Mouse (Mus musculus) gonadal fat pad, adult 2 months (tissue): ENCODE data around the gene Mettl7b. TPM values are rescaled to one million over a fixed set of nuclear protein-coding genes. Genes with fewer than 3 reads are reported as not detected.
A peak's percentile ranks its signal among the peaks of the same experiment; 100 is the strongest.
"Not testable (repeated sequence)": the region's sequence is repeated elsewhere in the genome, so short reads cannot be mapped to it uniquely, and the experiment has no call there.

Experiments
- DNase-seq: peaks from one replicate; pipeline ENCODE4 v3.0.0-alpha.2; 2012; ENCODE audit warnings: low read depth
- polyA plus RNA-seq: library from polyadenylated mRNA; depleted of rRNA; stranded (reverse); fragments of >200 nt; gene quantifications from 2 replicates; pipeline ENCODE4 v1.2.3, GENCODE M21; 2012; rRNA removed

The Mettl7b gene
- 3.9 and 6.2 TPM in 2 replicates for polyA plus RNA-seq

GRCm38 (mm10) chr10:128960590-128961584 is at the start of gene Mettl7b:
TSS of gene Mettl7b (minus strand) at chr10:128960988.
- peak; percentile 69 for DNase-seq

GRCm38 (mm10) chr10:129010288-129010841 is 49.6 kb upstream of the Mettl7b start, which contains the start of gene Olfr763:
TSS of gene Olfr763 (plus strand) at chr10:129010791.
- DNase-seq = no peak

- DNase-seq = no peak
These were observed 43.5 kb upstream of the Mettl7b start for GRCm38 (mm10) chr10:129004032-129004920.

DNA sequence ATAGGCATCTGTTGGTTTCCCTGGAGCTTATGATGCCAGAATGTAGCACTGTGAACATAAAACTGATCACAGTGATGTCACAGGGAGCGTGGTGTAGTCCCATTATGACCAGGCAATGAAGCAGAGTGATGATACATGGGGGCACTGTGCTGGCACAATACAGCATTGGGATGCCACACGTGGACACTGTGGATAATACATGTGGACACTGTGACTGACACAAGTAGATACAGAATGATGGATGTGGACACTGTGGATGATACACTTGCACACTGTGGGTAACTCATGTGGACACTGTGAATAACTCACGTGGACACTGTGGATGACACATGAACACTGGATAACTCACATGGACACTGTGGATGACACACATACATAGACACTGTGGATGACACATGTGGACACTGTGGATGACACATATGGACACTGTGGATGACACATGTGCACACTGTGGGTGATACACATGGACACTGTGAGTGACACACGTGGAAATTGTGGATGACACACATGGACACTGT is 35.8 kb upstream of the Mettl7b start:
- no peak for DNase-seq

GRCm38 (mm10) chr10:128995796-128996195 is 35.0 kb upstream of the Mettl7b start:
- DNase-seq = no peak

GRCm38 (mm10) chr10:128990994-128991393 is 30.2 kb upstream of the Mettl7b start:
- DNase-seq = no peak

- DNase-seq = not testable (repeated sequence)
These were observed 29.5 kb upstream of the Mettl7b start for GRCm38 (mm10) chr10:128990129-128990850.

DNA sequence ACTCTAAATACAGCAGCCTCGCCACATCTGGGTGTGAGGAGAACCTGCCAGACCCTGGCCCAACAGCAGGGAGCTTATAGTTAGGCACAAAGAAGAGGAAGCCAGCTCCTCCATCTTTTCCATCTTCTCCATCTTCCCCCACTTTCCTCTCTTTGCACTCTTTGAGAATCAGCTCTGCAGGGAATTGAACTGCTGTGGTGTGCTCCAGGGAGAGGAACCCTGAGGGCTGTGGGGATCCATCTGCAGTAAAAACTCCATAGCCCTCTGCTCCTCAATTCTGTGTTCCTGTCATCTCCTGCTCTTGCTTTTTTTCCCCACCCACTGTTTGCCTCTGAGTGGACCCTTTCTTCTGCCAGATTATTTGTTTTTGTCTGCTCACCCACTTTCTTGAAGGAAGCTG is 28.3 kb upstream of the Mettl7b start, which contains the start of gene Olfr9:
Gene Olfr9 (plus strand): TSS at position 301 of the 400 bp plus-strand sequence.
- not testable (repeated sequence) for DNase-seq

GRCm38 (mm10) chr10:128980644-128981365 is 20.0 kb upstream of the Mettl7b start:
- no peak for DNase-seq

- no peak for DNase-seq
These were observed 16.8 kb upstream of the Mettl7b start for GRCm38 (mm10) chr10:128977522-128978114.

DNA sequence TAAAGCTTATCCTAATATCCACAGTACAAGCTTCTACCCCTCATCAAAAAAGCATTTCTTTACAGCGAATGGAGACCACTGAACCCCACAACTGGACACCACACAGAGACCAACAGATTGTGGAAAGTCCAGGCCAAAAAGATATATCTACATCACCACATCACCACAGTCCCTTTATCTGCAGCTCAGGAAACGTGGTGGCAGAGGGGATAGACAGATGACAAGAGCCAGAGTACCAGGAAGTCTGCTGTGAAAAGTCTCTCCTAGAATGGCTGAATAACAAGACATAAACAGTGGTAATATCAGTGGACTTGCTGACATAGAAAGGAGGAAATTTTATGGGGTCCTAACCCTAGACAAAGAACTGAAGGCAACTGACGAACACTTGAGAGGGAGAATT is 15.6 kb upstream of the Mettl7b start:
- DNase-seq = no peak

GRCm38 (mm10) chr10:128972841-128973240 is 12.1 kb upstream of the Mettl7b start:
- DNase-seq = no peak

DNA sequence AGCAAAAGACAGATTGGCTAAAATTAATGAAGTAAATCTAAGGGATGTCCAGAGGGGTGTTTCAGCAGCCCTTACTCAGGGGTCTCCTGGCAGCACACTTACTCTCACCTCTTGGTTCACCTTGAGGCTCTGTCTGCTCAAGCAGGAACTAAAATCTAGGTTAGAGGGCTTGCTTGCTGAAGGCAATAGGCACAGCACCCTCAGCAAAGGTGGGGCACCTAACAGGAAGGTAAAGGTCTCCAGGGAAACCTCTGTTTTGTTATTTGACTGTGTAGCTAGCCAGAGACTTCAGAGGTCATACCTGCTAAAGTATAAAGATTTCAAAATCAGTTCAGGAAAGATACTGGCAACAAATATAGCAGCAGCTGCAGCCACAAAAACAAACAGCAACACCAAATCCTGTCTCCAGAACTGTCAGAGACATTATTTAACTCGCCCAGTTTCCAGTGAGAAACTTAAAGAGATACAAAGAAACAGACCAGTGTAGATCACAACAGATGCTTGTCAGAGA is 10.0 kb upstream of the Mettl7b start:
- DNase-seq = no peak

DNA sequence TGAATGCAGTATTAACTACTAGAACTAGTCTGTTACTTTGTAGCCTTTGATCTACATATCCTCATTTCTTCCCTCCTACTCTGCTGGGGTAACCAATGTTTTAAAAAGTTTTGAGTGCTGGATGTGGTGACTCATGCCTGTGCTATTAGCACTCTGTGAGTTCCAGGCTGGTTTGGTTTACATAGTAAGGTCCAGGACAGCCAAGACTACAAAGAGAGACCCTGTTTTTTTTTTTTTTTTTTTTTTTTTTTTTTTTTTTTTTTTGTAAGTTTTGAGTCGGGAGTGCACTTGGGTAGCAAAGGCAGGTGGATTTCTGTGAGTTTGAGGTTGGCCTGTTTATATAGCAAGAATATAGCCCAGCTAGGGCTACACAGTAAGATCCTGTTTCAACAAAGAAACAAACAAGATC is 7.6 kb upstream of the Mettl7b start:
- no peak for DNase-seq

DNA sequence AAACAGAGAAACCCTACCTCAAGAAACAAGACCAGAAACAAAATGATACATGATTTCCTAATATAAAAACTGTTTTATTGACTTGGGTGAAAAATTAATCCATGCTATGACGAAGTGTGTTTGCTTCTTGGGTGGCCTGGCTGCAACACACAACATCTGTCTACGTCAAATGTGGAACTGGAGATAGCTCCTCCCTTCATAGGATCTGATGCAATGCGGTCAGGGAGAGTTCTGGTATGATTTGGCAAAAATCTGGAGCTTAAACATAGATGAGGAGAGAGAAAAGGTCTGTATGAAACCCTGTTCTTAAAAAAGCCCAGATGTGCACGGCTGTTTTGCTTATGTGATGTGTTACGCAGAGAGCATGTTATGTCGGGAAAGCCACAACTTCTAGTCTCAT is 5.1 kb upstream of the Mettl7b start:
- DNase-seq = no peak

GRCm38 (mm10) chr10:128964961-128965360 is 4.2 kb upstream of the Mettl7b start:
- no peak for DNase-seq

- no peak for DNase-seq
These were observed 646 bp downstream of the Mettl7b start for GRCm38 (mm10) chr10:128960142-128960541.

DNA sequence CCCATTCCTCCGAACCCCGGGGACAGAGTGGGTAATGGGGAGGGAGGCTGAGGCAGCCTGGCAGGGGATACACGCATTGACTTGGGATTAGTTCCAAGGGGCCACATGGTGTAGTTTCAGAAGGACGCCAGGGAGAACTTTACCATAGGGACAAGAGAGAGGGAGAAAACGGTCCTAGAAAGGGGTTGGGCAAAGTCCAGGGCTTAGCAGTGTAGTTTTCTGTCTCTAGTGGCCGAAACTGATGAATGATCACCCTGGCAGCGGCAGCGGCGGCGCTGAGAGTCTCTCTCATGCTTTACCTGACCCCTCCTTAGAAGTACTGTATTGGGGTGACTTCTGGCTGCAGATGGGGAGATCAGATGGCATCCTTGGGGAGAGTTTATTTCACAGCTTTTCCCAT is 2.4 kb downstream of the Mettl7b start:
- no peak for DNase-seq

DNA sequence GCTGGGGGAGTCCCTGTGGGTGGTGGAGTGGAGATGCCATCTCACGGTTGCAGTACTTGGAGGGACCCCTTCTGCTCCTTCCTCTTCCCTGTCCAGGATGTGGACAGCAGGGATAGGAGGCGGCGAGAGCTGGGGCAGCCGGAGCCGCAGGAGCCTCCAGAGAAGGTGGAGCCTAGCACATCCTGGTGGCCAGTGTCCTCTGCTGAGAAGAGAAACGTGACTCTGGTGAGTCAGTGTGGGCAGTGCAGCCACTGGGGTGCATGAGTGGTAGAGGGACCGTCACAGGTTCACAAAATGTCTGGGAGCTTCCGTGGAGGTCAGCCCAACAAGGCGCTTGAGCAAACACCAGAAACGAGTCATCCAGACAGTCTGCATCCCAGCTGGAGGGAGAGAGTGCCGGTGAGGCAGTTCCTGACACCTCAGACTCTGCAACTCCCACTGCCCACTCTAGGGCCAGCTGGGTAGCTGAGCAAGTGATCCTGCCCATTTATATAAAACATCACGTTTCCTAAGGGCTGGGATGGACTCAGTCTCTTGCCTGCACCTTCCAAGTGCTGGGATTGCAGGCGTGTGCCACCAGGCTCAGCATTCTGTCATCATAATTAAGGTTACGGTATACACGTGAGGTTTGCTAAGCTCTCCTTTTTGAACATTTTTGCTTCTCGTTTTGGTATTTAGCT is 10.4 kb downstream of the Mettl7b start:
- DNase-seq = no peak
